Mouse (Mus musculus): Measurements from ENCODE around the gene Tmem97.
"Not testable (repeated sequence)": the region's sequence is repeated elsewhere in the genome, so short reads cannot be mapped to it uniquely, and the experiment has no call there.

The Tmem97 gene

DNA sequence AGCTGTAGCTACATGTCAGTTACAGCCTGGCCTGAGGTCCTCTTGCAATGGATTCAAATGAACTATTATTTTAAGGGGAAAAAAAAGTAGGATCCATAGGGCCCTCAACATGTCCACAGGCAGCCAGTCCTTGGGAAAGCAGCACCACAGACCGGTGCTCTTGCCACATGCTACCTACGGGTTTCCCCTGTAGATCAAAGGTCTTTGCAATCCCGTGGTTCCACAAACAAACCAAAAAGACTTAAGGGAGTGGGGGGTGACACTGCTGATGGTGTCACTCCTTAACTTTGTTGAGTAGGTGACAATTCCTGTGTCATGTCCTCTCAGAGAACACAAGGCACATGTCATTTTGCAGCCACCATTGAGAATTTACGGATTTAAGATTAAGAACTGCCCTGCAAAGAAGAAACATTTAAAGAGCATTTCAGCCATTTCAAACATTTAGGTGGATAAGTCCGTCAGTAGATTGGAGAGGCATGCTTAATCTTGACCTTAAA is 1.0 kb downstream of the Tmem97 start:
- DNase-seq (ENCODE audit: low read depth, low spot score): no peak

DNA sequence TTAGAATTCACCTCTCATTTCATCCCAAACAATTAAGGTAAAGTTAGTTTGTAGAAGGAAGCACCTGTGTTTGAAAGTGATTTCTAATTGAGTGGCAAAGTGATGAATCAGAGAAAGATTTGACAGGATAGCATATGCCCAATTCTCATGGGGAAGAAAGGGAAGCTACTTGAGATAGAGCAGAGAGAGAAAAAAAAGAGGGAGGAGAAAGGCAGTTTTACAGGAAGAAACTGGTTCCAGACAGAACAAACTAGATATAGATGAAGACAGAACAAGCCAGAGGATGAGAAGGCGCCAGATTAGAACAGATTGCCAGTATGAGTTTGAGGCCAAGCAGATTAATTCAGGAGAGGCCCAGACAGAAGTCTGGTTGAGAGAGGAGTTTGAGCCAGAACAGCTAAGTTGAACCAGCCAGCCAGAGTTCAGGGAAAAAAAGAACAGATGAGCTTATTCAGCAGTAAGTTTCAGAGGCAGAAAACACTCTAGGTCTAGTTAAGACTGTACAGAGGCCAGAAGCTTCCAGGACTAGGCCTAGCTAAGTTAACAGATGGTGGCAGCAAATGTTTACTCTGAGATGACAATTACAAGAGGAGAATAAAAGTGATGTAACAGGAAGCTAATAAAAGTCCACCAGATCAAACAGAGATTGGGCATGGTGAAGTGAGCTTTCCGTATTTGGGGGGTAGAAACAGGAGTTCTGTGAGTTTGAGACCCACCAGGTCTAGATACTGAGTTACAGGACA is 2.7 kb downstream of the Tmem97 start:
- DNase-seq (ENCODE audit: low read depth, low spot score): no peak

DNA sequence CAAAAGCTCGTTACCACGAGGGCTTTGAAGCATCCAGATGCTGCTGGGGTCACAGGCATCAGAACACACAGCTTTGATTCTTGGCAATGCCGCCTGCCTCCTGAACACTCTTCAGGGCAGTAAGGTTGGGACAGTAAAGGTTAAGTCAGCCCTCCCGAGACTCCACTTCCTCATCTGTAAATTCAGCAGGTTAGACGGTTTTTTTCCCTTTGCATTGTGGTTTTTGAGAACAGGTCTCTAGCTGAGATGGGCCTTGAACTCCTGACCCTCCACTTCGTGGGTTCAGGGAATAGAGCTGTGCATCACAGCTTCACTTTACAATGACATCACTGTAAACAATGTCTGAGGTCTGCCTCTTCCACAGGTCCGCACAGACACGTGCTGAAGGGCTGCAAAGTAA is 5.4 kb downstream of the Tmem97 start:
- DNase-seq (ENCODE audit: low read depth, low spot score): no peak

DNA sequence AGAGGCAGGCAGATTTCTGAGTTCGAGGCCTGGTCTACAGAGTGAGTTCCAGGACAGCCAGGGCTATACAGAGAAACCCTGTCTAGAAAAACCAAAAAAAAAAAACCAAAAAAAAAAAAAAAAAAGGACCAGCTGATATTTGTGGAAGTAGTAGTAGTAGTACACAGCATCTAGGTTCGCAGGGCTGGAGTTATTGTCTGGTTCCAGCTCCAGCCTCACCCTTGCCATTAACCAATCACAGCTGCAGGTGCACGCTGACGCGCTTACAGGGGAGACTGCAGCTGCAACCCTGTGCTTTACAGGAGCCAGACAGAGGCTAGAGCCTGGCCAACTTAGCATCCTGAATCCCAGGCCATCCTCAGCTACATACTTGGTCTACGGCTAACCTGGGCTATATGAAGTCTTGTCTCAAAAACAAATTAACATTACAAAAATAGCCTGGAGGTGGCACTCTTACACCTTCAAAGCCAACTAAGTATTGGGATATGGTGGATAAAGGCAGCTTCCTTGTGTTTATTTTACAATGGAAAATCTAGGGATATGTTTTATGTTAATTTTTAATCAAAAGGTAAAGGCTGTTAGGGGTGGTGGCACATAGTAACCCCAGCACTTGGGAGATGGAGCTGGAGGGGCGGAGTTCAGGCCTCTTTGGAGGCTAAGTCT is 6.0 kb downstream of the Tmem97 start:
- no peak for DNase-seq (ENCODE audit: low read depth, low spot score)

DNA sequence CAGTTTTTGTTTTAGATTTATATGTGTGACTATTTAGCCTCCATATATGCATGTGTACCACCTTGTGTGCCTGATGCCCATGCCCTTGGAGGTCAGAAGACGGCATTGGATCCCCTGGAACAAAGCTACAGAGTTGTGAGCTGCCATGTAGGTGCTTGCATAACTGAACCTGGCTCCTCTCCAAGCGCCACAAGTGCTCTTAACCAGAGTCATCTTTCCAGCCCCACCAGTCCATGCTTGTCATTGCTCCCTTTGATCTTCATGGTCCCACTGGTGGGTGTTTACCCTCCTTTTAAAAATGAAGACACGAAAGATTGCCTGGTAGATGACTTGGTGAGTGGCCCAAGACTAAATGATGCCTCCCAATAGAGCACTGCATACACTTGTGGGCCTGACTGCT is 10.2 kb downstream of the Tmem97 start:
- no peak for DNase-seq (ENCODE audit: low read depth, low spot score)

DNA sequence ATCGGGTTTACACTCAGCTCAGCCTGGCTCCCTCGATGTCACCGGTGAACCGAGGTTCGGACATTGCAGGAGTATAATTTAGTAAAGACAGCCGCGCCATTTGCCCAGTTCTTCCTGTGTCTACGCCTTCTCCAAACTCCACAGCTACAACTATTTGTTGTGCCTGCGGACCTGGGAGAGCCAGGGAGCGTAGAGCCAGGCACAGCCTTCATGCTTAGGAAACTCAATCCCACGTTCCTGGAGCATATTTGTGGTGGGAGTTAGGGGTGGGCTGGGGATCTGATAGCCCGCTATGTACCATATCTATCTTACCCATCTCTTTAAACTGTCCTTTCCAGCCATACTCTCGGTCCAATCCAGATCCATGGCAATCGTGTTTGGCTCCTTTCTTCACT is 13.9 kb downstream of the Tmem97 start:
- DNase-seq (ENCODE audit: low read depth, low spot score): no peak

DNA sequence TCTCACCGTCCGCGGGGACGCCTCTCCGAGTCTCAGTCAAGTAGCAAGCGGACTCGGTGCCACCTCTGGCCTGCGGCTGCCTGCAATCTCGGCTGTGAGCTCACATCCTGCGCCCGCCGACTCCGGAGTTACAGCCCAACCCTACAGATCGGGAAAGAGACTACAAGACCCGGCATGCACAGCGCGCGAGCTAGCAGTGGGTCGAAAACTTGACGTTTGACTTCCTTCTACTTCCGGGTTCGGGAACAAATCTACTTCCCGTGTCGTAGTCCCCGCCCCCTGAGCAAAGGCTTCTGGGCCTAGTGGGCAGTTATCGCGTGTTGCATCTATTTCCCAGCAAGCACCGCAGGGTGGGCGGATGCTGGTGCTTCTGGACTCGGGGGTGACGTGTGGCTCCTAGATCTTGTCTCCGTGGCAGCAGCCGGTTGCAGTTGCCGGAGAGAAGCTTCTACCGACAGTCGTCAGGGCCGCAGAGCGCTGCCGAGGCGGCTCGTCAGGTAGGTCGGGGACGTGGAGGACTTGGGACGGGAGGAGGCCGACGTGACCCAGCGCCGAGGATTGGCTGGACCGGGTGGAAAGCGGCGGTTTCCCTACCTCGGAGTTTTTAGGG is 14.4 kb downstream of the Tmem97 start, which contains the start of the genes Tnfaip1 and Ift20:
TSS of gene Tnfaip1 (minus strand) at position 253 of the 610 bp plus-strand sequence.
TSS of gene Ift20 (plus strand) at position 282 of the 610 bp plus-strand sequence.
- peak; percentile 98 for DNase-seq (ENCODE audit: low read depth, low spot score)

DNA sequence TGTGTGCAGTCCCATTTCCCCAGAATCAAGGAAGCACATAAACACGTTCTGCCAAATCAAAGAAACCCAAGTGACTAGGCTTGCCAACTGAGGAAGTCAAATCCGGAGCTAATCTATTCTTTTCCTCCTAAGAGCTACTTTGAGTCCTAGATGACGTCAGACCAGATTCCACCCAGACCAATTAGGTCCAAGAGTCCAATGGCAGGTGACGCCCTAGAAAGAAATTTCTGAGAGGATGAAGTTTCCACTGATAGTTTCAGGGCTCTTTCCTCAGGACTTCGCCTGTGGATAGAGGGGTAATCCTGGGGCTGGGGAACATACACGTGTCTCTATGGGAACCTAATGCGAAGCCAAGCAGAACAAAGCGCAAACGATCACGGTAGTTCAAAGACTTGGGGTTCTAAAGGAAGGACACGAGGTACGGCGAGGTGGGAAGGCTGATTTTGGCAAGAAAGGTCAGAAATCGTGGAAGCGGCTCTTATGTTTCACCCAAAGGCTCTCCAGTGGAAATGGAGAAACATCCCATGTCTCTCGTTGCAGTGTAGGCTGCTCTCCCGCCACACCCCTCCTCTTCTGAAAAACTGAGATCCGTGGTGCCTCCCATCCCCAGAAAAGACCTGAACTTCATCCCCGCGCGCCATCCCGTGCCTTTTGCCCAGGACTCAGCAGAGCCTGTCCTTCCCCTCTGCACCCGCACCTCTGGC is 15.0 kb downstream of the Tmem97 start:
- no peak for DNase-seq (ENCODE audit: low read depth, low spot score)

DNA sequence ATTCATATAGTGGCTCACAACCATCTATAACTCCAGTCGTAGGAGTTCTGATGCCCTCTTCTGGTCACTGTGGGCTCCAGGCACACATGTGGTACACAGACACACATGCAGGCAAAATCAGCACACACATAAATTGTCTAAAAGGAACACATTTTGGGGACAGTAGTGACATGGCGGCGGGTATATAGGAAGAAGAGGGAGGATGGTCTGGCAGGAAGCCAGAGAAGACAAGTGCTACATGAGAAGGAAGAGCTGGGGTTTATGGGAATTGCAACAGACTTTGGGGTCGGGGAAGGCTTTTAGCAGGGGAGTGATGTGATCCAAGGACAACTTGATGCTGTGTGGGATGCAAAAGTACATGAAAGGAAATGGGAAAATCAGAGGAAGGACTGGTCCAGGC is 16.1 kb downstream of the Tmem97 start:
- DNase-seq (ENCODE audit: low read depth, low spot score): no peak

DNA sequence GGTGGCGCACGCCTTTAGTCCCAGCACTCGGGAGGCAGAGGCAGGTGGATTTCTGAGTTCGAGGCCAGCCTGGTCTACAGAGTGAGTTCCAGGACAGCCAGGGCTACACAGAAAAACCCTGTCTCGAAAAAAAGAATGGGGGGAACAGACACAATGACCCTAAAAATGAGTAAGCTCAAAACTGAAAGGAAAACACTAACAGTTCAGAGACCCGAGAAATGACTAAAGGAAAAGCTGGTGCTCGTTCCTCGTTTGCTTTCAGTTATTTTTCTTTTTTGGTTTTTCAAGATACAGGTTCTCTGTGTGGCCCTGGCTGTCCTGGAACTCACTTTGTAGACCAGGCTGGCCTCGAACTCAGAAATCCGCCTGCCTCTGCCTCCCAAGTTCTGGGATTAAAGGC is 19.1 kb downstream of the Tmem97 start:
- not testable (repeated sequence) for DNase-seq (ENCODE audit: low read depth, low spot score)

DNA sequence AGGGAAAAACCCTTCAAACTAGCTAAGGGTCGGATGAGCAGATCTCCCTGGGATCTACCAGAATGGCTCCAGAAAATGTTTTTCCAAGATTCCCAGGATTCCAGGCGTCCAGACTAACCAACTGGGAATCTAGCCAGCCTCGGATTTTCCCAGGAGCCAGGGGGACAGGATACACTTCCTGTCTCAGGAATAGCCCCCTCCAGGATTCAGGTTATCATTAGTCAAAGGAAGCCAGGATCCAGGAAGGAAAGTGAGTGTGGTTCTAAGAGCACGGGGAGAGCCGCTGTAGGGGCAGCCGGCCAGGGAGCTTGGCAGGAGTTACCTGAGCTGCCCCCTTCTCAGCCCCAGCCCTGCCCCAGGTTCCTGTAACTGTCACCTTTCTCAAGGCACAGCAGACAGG is 19.5 kb downstream of the Tmem97 start:
- DNase-seq (ENCODE audit: low read depth, low spot score): no peak

DNA sequence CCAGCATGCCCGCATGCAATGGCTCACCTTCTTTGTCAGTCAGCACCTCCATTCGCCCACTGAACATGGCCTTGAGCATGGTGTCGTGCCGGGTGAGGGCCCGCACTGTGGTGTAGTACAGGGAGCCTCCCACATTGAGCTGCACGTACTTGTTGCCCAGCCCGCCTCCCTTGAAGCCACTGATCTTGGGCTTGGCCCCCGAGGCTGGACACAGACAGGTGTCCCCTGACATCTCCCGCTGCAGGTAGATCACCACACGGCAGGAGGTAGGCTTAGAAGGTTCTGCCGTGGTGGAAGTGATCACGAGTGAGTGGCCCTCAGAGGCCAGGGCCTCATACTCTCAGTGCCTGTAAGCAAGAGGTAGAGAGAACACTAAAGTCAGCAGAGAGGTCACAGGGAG is 20.6 kb downstream of the Tmem97 start:
- DNase-seq (ENCODE audit: low read depth, low spot score): no peak

DNA sequence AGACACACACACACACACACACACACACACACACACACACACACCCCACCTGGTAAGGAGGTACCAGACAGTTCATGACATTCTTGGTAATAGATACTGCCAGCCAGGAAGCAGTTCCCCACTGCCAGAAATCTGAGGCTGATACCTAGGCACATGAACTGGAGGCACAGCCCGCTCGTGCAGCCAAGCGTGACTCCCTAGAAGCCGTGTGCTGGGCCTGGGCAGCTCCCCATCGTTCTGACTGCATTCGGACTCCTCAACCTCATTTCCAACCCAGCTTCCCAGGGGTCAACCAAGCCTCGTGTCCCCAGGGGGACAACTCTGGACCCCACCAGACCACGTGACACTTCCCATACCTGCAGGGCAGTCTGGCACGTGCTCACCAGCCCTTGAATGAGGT is 21.9 kb downstream of the Tmem97 start:
- no peak for DNase-seq (ENCODE audit: low read depth, low spot score)

DNA sequence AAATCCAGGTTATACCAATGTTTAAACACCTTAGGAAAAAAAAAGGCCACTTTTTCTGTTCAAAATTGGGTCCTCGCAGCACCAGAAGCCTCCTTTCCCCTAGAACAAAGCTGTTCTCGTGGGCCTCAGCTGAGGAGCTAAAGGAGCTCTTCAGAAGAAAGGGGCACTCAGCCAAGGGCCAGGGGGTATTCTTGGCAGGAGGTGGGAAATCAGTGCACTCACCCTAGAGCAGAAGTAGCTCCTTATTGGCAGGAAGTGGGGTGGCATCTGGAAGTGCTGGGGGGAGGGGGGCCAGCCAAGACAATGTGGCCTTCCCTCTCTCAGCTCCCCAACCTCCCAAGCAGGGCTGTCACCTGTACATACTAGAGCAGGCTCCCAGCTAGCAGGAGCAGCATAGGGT is 25.7 kb downstream of the Tmem97 start:
- no peak for DNase-seq (ENCODE audit: low read depth, low spot score)

DNA sequence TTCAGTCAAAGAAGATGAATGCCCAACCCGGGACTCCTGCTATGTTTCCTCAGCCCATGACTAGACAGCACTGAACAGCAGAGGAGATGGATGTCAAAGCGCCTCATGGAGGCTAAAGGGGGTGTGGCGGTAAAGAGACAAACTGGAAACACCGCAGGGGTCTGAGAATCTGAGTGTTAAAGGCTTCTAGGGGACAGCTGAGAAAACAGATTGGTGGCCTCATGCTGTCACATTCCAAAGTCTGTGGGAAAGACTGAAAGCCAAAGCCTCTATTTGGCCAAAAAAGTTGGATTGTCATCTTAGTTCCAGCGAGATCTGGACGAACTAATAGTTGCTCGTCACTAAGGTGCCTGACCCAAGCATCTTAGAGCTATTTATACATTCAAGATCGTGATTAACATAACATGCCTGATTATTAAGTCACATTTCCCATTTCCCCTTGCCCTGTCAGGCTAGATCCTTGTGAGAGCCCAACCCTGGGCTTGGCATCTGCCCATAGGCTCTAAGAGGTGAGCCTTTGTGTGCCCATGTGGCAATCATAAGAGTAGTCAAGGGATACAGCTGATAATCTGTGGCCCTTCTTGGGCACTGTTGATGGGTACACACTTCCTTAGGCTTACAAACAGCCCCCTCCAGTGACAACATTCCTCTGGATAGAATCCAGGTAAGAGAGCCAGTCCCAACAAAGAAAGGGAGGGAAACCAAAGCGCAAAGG is 27.2 kb downstream of the Tmem97 start:
- no peak for DNase-seq (ENCODE audit: low read depth, low spot score)

DNA sequence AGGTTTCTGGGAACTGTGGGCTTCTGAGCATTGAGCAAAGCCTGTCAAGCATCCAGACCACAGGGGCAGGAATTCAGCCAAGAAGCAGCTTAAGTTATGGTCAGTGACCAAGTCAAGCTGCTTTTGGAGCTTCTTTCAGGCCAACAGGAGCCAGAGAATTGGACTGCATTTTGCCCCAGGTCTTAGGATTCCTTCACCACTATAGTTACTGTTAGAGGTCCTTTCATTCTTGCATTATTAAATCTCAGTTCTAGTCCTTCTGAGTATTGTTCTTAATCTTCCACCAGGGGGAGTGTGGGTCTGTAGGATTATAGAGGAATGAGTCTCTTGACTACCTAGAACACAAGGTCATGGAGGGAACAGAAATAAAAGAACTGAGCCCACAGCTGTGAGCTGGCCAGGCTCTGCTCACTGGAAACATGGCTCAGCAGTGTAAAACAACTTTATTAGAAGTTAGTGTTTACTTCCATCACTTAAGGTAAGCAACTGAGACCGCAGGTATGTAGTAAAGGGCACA is 28.0 kb downstream of the Tmem97 start:
- no peak for DNase-seq (ENCODE audit: low read depth, low spot score)

DNA sequence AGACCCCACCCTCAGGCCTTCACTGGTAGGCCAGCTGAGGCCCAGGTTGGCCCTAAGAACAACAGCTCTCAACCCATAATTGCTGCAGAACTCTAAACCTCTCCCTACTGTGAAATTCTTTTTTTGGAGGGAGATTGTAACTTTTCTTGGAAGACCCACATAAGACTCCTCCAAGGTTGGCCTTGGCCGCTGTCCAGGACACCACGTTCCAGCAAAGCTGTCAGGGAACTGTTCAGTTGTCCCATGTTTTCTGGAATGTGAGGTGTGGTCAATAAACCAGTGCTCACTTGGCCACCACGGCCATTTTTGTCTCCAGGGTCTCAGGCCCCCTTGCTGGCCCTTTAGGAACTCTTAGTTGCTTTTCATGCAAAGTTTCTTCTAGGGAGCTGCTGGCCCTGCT is 28.7 kb downstream of the Tmem97 start:
- no peak for DNase-seq (ENCODE audit: low read depth, low spot score)

DNA sequence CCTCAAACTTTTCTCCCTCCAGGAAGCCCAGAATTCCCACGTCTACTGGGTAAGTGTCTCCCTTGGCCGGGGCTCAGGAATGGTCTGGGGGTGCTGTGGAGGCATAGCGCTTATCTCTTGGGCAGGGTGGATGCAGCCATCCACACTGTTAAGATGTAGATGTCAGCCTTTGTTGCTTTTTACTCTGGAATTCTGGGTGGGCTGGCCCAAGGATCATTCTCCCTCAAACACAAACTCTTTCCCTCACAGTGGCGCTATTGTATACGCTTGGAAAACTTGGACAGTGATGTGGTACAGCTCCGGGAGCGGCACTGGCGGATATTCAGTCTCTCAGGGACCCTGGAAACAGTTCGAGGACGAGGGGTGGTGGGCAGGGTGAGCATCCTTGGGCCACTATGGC is 31.6 kb downstream of the Tmem97 start:
- no peak for DNase-seq (ENCODE audit: low read depth, low spot score)

DNA sequence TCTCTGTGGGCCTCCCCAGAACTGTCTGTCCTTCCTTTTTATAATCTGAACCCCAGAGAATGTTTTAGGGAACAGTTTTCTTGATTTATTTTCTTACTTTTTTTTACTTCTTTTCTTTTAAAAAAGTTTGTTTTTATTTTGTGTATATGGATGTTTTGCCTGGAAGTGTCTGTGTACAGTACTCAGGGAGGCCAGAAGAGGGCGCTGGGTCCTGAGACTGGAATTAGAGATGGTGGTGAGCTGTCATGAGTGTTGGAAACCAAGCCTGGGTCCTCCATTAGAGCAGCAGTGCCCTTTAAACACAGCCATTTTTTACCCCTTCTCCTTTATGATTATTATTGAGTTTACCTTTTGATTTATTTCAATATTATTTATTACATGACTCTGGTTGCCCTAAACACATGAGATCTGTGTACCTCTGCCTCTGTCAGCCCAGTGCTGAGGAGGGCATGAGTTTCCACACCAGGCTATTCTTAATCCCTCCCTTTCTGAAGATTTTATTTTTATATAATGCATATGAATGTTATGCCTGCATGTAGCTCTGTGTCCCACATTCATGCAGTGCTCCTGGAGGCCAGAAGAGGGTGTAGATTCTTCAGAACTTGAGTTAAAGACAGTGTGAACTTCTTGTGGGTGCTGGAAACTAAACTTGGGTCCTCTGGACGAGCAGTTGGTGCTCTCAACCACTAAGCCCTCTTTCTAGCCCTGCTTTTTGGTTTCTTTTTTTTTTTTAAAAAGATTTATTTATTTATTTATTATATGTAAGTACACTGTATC is 34.8 kb downstream of the Tmem97 start:
- DNase-seq (ENCODE audit: low read depth, low spot score): no peak

DNA sequence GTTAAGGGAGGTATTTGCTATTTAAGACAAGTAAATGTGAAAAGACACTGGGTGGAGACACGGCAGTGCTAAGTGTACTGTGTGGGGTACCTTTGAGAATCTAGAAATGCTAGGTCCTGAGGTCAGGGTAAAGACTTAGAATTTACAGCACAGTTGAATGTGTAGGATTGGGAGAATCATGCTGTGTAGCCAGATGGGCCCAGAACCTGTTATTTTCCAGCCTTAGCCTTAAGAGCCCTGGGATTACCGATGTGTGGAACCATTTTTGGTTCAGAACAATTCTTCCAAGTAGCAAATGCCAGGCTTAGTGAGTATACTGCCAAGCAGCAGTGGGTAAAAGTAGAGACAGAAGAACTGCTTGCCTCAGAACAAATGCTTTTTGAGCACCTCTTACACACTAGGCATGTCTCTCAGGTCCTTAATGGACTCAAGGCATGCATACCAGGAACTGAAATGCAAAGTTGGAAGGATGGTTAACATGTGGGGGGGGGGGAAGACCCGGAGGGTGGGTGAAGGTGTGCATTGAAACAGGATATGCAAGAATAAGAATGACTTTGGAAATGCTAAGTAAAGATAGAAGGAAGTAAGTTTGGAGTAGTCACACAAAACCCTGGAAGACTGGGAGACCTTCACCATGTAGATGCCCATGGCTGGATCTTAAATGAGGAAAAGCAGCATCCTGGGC is 37.3 kb downstream of the Tmem97 start:
- no peak for DNase-seq (ENCODE audit: low read depth, low spot score)

Data from embryo, embryonic 11.5 days (tissue).